Mouse (Mus musculus): Measurements from ENCODE around the gene Gm826. TPM values are rescaled to one million over a fixed set of nuclear protein-coding genes. Genes with fewer than 3 reads are reported as not detected.

The Gm826 gene
- 15.8 and 16.8 TPM in 2 replicates for polyA plus RNA-seq (2014; fragmentation: Nextera tagmentation; extraction: Ambion mirVana)

DNA sequence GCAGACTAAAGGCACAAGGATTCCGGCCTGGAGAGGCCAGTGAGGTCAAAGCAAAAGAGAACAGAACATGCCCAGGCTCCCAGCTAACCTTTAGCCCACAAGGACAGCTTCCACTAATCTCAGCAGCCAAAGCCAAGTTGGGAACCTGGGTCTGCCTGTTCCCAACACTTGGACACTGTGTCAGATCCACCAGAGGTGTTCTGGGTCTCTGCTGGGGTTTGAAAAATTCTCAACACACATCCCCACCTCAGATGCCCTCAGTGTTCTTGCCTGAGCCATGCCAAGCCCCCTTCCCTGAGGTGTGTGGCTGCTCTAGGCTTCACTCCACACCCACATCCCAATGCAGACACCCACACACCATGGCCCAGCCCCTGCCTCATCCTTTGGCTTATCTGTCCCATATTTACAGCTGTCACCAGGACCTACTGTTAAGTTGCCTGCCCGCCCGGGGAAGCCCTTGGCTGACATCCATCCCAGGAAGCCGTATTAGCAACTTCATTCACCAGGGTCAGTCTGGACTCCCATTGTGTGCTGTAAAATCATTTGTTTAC lies at the start of gene Gm826:
TSS of gene Gm826 (minus strand) at position 52 of the 551 bp plus-strand sequence.
- Histone ChIP-seq H3K27me3 (ENCODE audit: control insufficient read depth, insufficient read depth, low read length) (no peaks in the 10 kb centered on the region), H3K4me3 (ENCODE audit: control insufficient read depth in 1 of 2, insufficient read depth in 1 of 2, low read depth in 1 of 2, low read length in 2 of 2) (no peak within 1 kb of the TSS), H3K4me1 (ENCODE audit: control insufficient read depth in 2 of 2, insufficient read depth in 2 of 2, low read length in 2 of 2) (peaks cover 15 to 18% of the 10 kb centered on the region in 2 experiments), H3K4me2 (ENCODE audit: low read length) (no peak within 1 kb of the TSS), H3K9me3 (ENCODE audit: control insufficient read depth, low read length) (no peaks in the 10 kb centered on the region), H3K36me3 (ENCODE audit: control insufficient read depth, insufficient read depth, low read length) (no peaks in the 10 kb centered on the region), H3K9ac (ENCODE audit: low read length) (no peak within 1 kb of the TSS), H3K27ac (replicated peaks in 1 of 2; ENCODE audit: control insufficient read depth in 1 of 2, insufficient read depth in 1 of 2, low read depth in 2 of 2, low read length in 2 of 2) (0 out of 4 replicates have a peak within 1 kb of the TSS, but pooled peaks of 1 of the 2 experiments have one; percentile 14)
- 13% methylated on average over 4 of the region's 4 CpGs for WGBS
- ATAC-seq (ENCODE audit: insufficient number of reproducible peaks, insufficient read depth, low FRiP score, low read depth), result peak; percentile 48; the same call in 1 of the 2 replicates

DNA sequence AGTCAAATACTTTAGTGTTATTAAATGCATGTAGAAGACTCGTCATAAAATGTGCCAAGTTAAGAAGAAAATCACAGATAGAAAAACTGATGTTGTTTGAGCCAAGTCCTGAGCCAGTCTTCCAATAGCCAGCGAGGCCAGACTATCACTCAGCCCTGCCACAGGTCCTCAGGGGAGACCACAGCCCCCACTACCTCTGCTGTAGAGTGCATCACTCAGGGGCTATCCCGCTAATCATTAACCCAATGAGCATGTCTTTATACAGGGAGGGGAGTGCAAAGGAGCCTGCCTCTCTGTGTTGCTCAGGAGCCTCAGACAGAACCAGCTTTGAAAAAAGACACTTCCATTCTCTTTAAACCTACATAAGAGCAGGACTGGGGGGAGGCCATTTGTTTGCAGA lies 49.5 kb upstream of the Gm826 start:
- Histone ChIP-seq H3K4me2 (ENCODE audit: low read length) (no peak overlapping the region), H3K9me3 (ENCODE audit: control insufficient read depth, low read length) (no peaks in the 10 kb centered on the region), H3K9ac (ENCODE audit: low read length) (no peak overlapping the region), H3K36me3 (ENCODE audit: control insufficient read depth, insufficient read depth, low read length) (no peaks in the 10 kb centered on the region), H3K4me1 (ENCODE audit: control insufficient read depth in 2 of 2, insufficient read depth in 2 of 2, low read length in 2 of 2) (no peaks in the 10 kb centered on the region), H3K27me3 (ENCODE audit: control insufficient read depth, insufficient read depth, low read length) (no peaks in the 10 kb centered on the region; the same call in 1 of the 2 replicates), H3K27ac (replicated peaks in 1 of 2; ENCODE audit: control insufficient read depth in 1 of 2, insufficient read depth in 1 of 2, low read depth in 2 of 2, low read length in 2 of 2) (no peak overlapping the region), H3K4me3 (ENCODE audit: control insufficient read depth in 1 of 2, insufficient read depth in 1 of 2, low read depth in 1 of 2, low read length in 2 of 2) (no peak overlapping the region)
- 52% methylated on average over 3 of the region's 3 CpGs for WGBS
- no peak for ATAC-seq (ENCODE audit: insufficient number of reproducible peaks, insufficient read depth, low FRiP score, low read depth)

DNA sequence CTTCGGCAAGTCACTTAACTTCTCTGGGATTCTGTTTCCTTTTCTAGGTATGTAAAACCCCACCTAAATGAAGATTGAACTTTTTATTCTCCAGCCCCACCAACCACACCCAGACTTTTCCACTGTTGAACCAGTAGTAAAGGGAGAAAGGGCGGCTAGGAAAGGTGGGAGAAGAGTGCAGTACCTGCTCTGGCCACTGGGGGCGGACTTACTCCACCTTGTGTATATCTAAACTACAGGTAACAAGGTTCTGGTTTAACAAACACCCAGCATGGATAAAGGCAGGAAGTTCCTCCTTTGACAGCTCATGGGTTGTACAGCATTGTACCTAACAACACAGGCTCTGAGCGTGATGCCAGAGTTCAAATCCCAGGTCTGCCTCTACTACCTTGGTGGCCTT lies 44.3 kb upstream of the Gm826 start:
- 39% methylated on average over 4 of the region's 4 CpGs for WGBS
- Histone ChIP-seq H3K4me2 (ENCODE audit: low read length) (no peak overlapping the region), H3K9ac (ENCODE audit: low read length) (no peak overlapping the region), H3K4me3 (ENCODE audit: control insufficient read depth in 1 of 2, insufficient read depth in 1 of 2, low read depth in 1 of 2, low read length in 2 of 2) (no peak overlapping the region), H3K4me1 (ENCODE audit: control insufficient read depth in 2 of 2, insufficient read depth in 2 of 2, low read length in 2 of 2) (peaks cover 0 to 4% of the 10 kb centered on the region in 2 experiments; a peak in 3 of 4 replicates), H3K27ac (replicated peaks in 1 of 2; ENCODE audit: control insufficient read depth in 1 of 2, insufficient read depth in 1 of 2, low read depth in 2 of 2, low read length in 2 of 2) (no peak overlapping the region), H3K27me3 (ENCODE audit: control insufficient read depth, insufficient read depth, low read length) (peaks cover 43% of the 10 kb centered on the region), H3K36me3 (ENCODE audit: control insufficient read depth, insufficient read depth, low read length) (no peaks in the 10 kb centered on the region), H3K9me3 (ENCODE audit: control insufficient read depth, low read length) (no peaks in the 10 kb centered on the region)
- no peak for ATAC-seq (ENCODE audit: insufficient number of reproducible peaks, insufficient read depth, low FRiP score, low read depth)

DNA sequence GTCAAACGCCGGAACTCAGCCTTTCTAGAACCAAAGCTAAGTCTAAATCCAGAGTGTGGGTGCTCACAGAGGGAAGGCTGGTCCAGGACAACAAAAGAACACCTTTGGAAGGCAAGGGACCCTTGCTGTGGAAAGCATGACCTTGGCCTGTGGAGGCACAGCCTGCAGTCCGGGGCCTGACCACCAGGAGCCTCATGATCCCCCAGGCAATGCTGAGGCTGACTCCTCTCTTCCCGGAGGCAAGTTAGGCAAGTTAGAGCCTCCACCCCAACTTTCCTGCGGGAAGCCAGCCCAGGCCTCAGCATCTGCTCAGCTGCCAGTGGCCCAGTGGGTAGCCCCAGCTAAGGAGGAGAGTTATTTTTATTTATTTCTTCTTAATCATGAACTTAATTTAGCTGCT lies 42.3 kb upstream of the Gm826 start:
- WGBS, result 39% methylated on average over 5 of the region's 5 CpGs
- peaks cover 63% of the 10 kb centered on the region for H3K27me3 ChIP-seq (ENCODE audit: control insufficient read depth, insufficient read depth, low read length)

DNA sequence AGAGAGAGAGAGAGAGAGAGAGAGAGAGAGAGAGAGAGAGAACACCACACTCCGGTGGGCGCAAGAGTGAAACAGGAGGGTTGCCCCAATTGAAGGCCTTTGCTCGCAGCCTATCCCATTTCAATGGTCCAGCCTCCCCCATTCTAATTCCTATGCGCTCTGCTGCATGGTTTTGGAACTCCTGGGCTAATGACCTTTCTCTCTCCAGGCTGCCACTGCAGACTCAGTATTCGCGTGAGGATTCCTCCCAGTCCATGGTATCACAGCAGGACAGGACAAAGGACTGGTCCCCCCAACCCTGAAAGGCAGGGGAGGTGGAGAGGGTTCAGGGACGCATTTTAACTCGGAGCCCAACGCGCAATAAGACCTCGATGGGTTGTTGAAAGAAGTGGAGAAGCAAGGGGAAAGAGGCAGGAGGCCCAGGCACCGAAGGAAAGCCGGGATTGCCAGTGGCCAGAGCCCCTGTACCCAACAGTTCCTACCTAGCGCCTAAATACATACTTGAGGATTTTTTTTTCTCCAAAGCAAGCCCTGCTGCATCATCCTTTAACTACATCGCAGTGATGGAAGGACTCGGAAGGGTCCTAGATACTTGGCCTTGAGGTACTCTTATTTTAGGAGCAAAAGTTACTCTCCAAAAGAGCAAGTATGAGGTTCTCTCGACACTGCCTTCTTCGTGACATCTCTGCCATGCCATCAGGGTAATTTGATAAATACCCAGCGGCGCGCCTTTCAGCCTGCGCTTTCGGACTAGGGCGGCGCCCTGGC lies 35.9 kb upstream of the Gm826 start:
- H3K9ac ChIP-seq (ENCODE audit: low read length), result no peak overlapping the region
- peaks cover 12 to 26% of the 10 kb centered on the region in 2 experiments; a peak in 3 of 4 replicates for H3K4me1 ChIP-seq (ENCODE audit: control insufficient read depth in 2 of 2, insufficient read depth in 2 of 2, low read length in 2 of 2)
- peak overlapping the region; percentile 98 for H3K4me2 ChIP-seq (ENCODE audit: low read length)
- no peaks in the 10 kb centered on the region for H3K36me3 ChIP-seq (ENCODE audit: control insufficient read depth, insufficient read depth, low read length)
- H3K27me3 ChIP-seq (ENCODE audit: control insufficient read depth, insufficient read depth, low read length), result peaks cover 75% of the 10 kb centered on the region
- peak overlapping the region; percentile 38 to 53; a peak in 3 of 4 replicates for H3K4me3 ChIP-seq (ENCODE audit: control insufficient read depth in 1 of 2, insufficient read depth in 1 of 2, low read depth in 1 of 2, low read length in 2 of 2)
- 3% methylated on average over 25 of the region's 25 CpGs for WGBS
- H3K9me3 ChIP-seq (ENCODE audit: control insufficient read depth, low read length), result no peaks in the 10 kb centered on the region
- H3K27ac ChIP-seq (replicated peaks in 1 of 2; ENCODE audit: control insufficient read depth in 1 of 2, insufficient read depth in 1 of 2, low read depth in 2 of 2, low read length in 2 of 2), result no peak overlapping the region
- ATAC-seq (ENCODE audit: insufficient number of reproducible peaks, insufficient read depth, low FRiP score, low read depth), result no peak

More for the DNA sequence above, 42.3 kb upstream of the Gm826 start:
- Histone ChIP-seq H3K4me1 (ENCODE audit: control insufficient read depth in 2 of 2, insufficient read depth in 2 of 2, low read length in 2 of 2) (peaks cover 0 to 4% of the 10 kb centered on the region in 2 experiments; a peak in 3 of 4 replicates), H3K4me2 (ENCODE audit: low read length) (no peak overlapping the region), H3K27ac (replicated peaks in 1 of 2; ENCODE audit: control insufficient read depth in 1 of 2, insufficient read depth in 1 of 2, low read depth in 2 of 2, low read length in 2 of 2) (no peak overlapping the region), H3K4me3 (ENCODE audit: control insufficient read depth in 1 of 2, insufficient read depth in 1 of 2, low read depth in 1 of 2, low read length in 2 of 2) (no peak overlapping the region), H3K36me3 (ENCODE audit: control insufficient read depth, insufficient read depth, low read length) (no peaks in the 10 kb centered on the region), H3K9ac (ENCODE audit: low read length) (no peak overlapping the region), H3K9me3 (ENCODE audit: control insufficient read depth, low read length) (no peaks in the 10 kb centered on the region)
- ATAC-seq (ENCODE audit: insufficient number of reproducible peaks, insufficient read depth, low FRiP score, low read depth), result no peak

DNA sequence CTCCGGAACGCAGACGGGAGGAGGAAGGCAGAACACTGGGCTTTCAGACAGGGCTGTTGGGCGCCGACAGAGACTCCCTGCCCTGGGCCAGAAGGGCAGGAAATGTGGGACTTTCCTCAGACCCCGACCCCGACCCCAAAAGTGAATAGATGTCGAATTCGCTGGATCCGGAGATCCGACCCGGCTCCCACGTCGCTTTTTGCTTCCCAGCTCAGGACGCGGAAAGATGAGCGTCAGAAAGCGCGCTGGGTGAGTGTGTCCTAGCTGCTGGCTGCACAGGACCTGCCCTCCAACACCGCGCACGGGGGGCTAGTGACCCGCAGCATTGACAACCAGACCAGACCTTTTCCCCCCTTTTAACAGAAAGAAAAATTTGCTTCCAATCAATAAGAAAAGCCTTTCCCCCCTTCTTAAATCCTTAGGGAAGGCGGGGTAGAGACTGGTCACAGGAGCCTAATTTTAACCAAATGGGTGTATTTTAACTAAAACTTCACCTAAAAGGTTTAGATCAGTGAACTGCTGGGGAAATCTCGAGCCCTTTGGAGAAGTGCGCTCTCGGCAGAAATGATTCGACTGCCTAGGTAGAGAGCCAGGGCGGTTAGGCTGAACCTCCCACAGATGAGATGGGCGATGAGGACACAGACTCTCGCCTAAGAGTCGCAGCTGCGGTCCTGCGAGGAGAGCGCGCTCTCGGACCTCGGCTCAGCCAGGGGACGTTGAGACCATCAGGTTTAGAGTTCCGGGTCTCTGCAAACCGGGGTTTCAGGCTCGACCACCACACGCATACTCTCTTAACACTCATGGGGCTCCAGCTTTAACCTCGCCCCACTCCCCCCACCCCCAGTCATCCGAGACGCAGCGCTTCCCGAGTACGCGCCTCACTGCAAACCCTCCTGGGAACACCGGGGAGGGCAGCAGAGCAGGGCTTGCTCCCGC lies 34.7 kb upstream of the Gm826 start:
- H3K27ac ChIP-seq (replicated peaks in 1 of 2; ENCODE audit: control insufficient read depth in 1 of 2, insufficient read depth in 1 of 2, low read depth in 2 of 2, low read length in 2 of 2), result no peak overlapping the region
- no peak overlapping the region for H3K9ac ChIP-seq (ENCODE audit: low read length)
- no peaks in the 10 kb centered on the region for H3K9me3 ChIP-seq (ENCODE audit: control insufficient read depth, low read length)
- peak overlapping the region; percentile 98 for H3K4me2 ChIP-seq (ENCODE audit: low read length)
- peak overlapping the region; percentile 38 to 53 for H3K4me3 ChIP-seq (ENCODE audit: control insufficient read depth in 1 of 2, insufficient read depth in 1 of 2, low read depth in 1 of 2, low read length in 2 of 2)
- H3K36me3 ChIP-seq (ENCODE audit: control insufficient read depth, insufficient read depth, low read length), result no peaks in the 10 kb centered on the region
- peaks cover 69% of the 10 kb centered on the region for H3K27me3 ChIP-seq (ENCODE audit: control insufficient read depth, insufficient read depth, low read length)
- H3K4me1 ChIP-seq (ENCODE audit: control insufficient read depth in 2 of 2, insufficient read depth in 2 of 2, low read length in 2 of 2), result peaks cover 12 to 22% of the 10 kb centered on the region in 2 experiments; a peak in 3 of 4 replicates
- under 1% methylated on average over 52 of the region's 52 CpGs for WGBS
- ATAC-seq (ENCODE audit: insufficient number of reproducible peaks, insufficient read depth, low FRiP score, low read depth), result no peak

Measured in heart, embryonic 14.5 days (tissue).